Mouse (Mus musculus) embryonic facial prominence, embryonic 10.5 days (tissue): Measurements from ENCODE around the gene Sh3rf3. TPM values are rescaled to one million over a fixed set of nuclear protein-coding genes. Genes with fewer than 3 reads are reported as not detected.

ENCODE experiments used
- DNase-seq: peaks from one replicate; pipeline ENCODE4 v3.0.0-alpha.2; 2017; ENCODE audit warnings: low spot score
- H3K27ac ChIP-seq: fragments of 300-500 bp; sonication (generic); replicated peaks from 2 replicates; pipeline ENCODE4 v1.5.1; 2016; ENCODE audit warnings: mild to moderate bottlenecking
- H3K27me3 ChIP-seq: fragments of 300-500 bp; sonication (generic); replicated peaks from 2 replicates; pipeline ENCODE4 v1.6.1; 2016; ENCODE audit warnings: low read depth, mild to moderate bottlenecking; ENCODE audit not compliant: poor library complexity, severe bottlenecking
- H3K36me3 ChIP-seq: fragments of 300-500 bp; sonication (generic); replicated peaks from 2 replicates; pipeline ENCODE4 v1.6.1; 2016; ENCODE audit warnings: mild to moderate bottlenecking, moderate library complexity
- H3K4me1 ChIP-seq: fragments of 300-500 bp; sonication (generic); 2 replicates; pipeline ENCODE4 v1.6.1; 2016
- H3K4me3 ChIP-seq: fragments of 300-500 bp; sonication (generic); 2 replicates; pipeline ENCODE4 v1.5.1; 2016; ENCODE audit warnings: mild to moderate bottlenecking, moderate library complexity
- H3K9me3 ChIP-seq: fragments of 300-500 bp; sonication (generic); 2 replicates; pipeline ENCODE4 v1.6.1; 2016; ENCODE audit warnings: mild to moderate bottlenecking
- WGBS: fragments of 180-500 bp; shearing (Covaris S2); methylation state at CpG from one replicate; pipeline ENCODE4 v1.1.7; 2016; 5-methylcytosine and 5-hydroxymethylcytosine counted together
- polyA plus RNA-seq: library from polyadenylated mRNA; unstranded; fragments of >200 nt; fragmentation: Nextera tagmentation; extraction: Ambion mirVana; gene quantifications from 2 replicates; pipeline ENCODE4 v1.2.1, GENCODE M21; 2016

The Sh3rf3 gene
- polyA plus RNA-seq, 1 experiment from 2014 or later: 0.39 TPM

- no peaks in the 10 kb centered on the region for H3K27me3 ChIP-seq
- DNase-seq: peak; percentile 48
- 44% methylated on average over 22 of the region's 22 CpGs for WGBS
- H3K9me3 ChIP-seq: no peaks in the 10 kb centered on the region
- H3K36me3 ChIP-seq: no peaks in the 10 kb centered on the region
- peaks cover 20% of the 10 kb centered on the region for H3K4me1 ChIP-seq
- peak overlapping the region; percentile 30 for H3K4me3 ChIP-seq
- H3K27ac ChIP-seq: no peak overlapping the region; the same call in 1 of the 2 replicates
Observed at GRCm38 (mm10) chr10:58932151-58932773, 119.1 kb downstream of the Sh3rf3 start.

- H3K36me3 ChIP-seq: no peaks in the 10 kb centered on the region
- no peaks in the 10 kb centered on the region for H3K27me3 ChIP-seq
- 46% methylated on average over 6 of the region's 6 CpGs for WGBS
- H3K4me1 ChIP-seq: peaks cover 20% of the 10 kb centered on the region
- H3K4me3 ChIP-seq: no peak overlapping the region
- no peak overlapping the region for H3K27ac ChIP-seq
- no peaks in the 10 kb centered on the region for H3K9me3 ChIP-seq
- DNase-seq: no peak
Observed at GRCm38 (mm10) chr10:58935606-58936005, 122.4 kb downstream of the Sh3rf3 start.

DNA sequence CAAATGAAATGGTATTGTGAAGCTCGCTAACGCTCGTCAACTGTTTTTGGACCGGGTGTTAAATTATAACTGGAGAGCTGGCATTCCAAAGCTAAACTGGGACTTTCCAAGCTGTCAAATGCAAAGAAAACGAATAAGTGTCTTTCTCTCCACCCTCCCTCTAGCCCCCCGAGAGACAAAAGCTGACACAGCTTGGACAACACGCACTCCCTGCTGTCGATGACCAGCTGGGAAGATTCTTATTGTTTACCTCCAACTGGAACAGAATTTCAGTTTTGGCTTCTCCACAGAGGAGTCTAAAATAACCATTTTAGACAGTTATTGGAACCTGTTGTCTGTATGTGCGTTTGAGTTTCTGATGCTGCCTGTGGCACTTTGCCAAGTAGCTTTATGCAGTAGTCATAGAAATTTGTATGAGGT lies 123.3 kb downstream of the Sh3rf3 start:
- H3K27ac ChIP-seq: no peak overlapping the region
- no peak for DNase-seq
- 82% methylated on average over 9 of the region's 9 CpGs for WGBS
- H3K4me3 ChIP-seq: no peak overlapping the region
- H3K36me3 ChIP-seq: no peaks in the 10 kb centered on the region
- H3K9me3 ChIP-seq: no peaks in the 10 kb centered on the region
- peaks cover 20% of the 10 kb centered on the region for H3K4me1 ChIP-seq
- H3K27me3 ChIP-seq: no peaks in the 10 kb centered on the region

GRCm38 (mm10) chr10:58937521-58937920 lies 124.4 kb downstream of the Sh3rf3 start:
- Histone ChIP-seq H3K36me3 (no peaks in the 10 kb centered on the region), H3K27me3 (no peaks in the 10 kb centered on the region), H3K4me3 (no peak overlapping the region), H3K27ac (no peak overlapping the region), H3K9me3 (no peaks in the 10 kb centered on the region), H3K4me1 (peaks cover 11% of the 10 kb centered on the region)
- 79% methylated on average over 3 of the region's 3 CpGs for WGBS
- no peak for DNase-seq

DNA sequence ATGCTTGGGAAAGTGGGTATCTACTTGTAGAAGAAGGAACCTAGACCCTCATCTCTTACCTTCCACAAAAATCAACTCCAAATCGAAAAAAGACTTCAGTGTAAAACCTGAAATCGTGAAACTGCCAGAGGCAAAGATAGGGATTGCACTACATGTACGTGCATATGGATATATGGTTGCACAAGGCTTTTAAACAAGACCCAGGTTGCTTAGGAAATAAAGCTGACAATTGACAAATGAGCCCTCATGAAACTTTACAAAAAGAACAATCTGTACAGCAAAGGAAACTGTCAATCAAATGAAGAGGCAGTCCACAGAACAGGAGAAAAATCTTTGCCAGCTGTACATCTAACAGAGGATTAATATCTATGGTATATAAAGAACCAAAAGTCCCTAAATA lies 129.7 kb downstream of the Sh3rf3 start:
- DNase-seq: no peak
- 85% methylated on average over 3 of the region's 3 CpGs for WGBS
- Histone ChIP-seq H3K27ac (no peak overlapping the region), H3K9me3 (no peaks in the 10 kb centered on the region), H3K36me3 (no peaks in the 10 kb centered on the region), H3K4me3 (no peak overlapping the region), H3K4me1 (no peaks in the 10 kb centered on the region), H3K27me3 (peaks cover 3% of the 10 kb centered on the region; the same call in 1 of the 2 replicates)

- Histone ChIP-seq H3K27me3 (peaks cover 3% of the 10 kb centered on the region; the same call in 1 of the 2 replicates), H3K36me3 (no peaks in the 10 kb centered on the region), H3K9me3 (no peaks in the 10 kb centered on the region), H3K4me1 (no peaks in the 10 kb centered on the region), H3K27ac (no peak overlapping the region), H3K4me3 (no peak overlapping the region)
- 83% methylated on average over 9 of the region's 9 CpGs for whole genome bisulfite sequencing
- no peak for DNase-seq
Observed at GRCm38 (mm10) chr10:58943661-58944400, 130.7 kb downstream of the Sh3rf3 start.

DNA sequence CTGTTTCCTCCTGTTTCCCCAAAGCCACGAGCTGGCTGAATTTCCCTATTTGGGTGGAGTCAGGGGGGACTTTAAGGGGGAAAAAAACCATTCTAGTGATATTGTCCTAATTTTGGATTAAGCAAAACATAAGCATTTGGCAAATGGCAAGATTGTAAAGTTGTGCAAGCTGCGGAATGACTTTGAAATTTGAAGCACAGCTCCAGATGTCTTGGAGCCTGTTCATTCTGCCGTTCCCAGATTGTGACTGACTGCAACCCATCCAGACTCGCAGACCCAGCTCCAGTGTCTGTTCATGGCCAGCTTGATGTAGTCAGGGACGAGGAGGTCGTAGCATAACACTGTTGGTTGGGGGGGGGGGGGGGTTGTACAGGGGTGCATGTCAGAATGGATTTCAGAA lies 131.8 kb downstream of the Sh3rf3 start:
- Histone ChIP-seq H3K4me3 (no peak overlapping the region), H3K36me3 (no peaks in the 10 kb centered on the region), H3K27me3 (peaks cover 3% of the 10 kb centered on the region; the same call in 1 of the 2 replicates), H3K4me1 (peaks cover 5% of the 10 kb centered on the region), H3K27ac (no peak overlapping the region), H3K9me3 (no peaks in the 10 kb centered on the region)
- 77% methylated on average over 6 of the region's 6 CpGs for whole genome bisulfite sequencing
- DNase-seq: no peak

- Histone ChIP-seq H3K36me3 (no peaks in the 10 kb centered on the region), H3K4me1 (peaks cover 12% of the 10 kb centered on the region), H3K9me3 (no peaks in the 10 kb centered on the region), H3K27ac (no peak overlapping the region), H3K4me3 (no peak overlapping the region), H3K27me3 (no peaks in the 10 kb centered on the region; the same call in none of the 2 replicates)
- 28% methylated on average over 11 of the region's 11 CpGs for WGBS
- peak; percentile 21 for DNase-seq
Observed at GRCm38 (mm10) chr10:58949770-58950638, 136.8 kb downstream of the Sh3rf3 start.

DNA sequence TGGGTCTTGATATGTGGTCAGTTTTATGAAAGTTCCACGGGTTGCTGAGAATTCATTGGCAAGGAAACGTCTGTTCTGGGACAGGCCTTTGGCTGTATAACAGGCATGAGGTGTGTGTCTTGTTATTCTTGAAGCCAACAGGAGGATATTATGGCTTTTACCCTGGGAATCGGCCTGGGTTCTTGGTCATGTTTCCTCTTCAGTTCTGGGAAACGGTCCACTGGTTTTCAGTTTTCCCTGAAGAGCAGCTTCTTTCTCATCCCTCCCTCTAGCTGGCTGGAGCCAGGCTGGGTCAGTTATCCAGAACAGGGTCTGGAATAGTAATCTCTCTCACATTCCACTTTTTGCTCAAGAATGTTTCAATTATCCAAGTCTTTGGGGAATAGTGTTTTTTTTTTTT lies 147.0 kb downstream of the Sh3rf3 start:
- 80% methylated on average over 4 of the region's 4 CpGs for WGBS

GRCm38 (mm10) chr10:58968236-58968635 lies 155.1 kb downstream of the Sh3rf3 start:
- Histone ChIP-seq H3K4me1 (no peaks in the 10 kb centered on the region), H3K27me3 (no peaks in the 10 kb centered on the region), H3K36me3 (no peaks in the 10 kb centered on the region), H3K4me3 (no peak overlapping the region), H3K9me3 (no peaks in the 10 kb centered on the region), H3K27ac (no peak overlapping the region)
- no peak for DNase-seq
- 84% methylated on average over 4 of the region's 4 CpGs for WGBS

More for the DNA sequence above, 147.0 kb downstream of the Sh3rf3 start:
- no peaks in the 10 kb centered on the region for H3K4me1 ChIP-seq
- no peaks in the 10 kb centered on the region for H3K36me3 ChIP-seq
- no peak overlapping the region for H3K4me3 ChIP-seq
- no peak overlapping the region for H3K27ac ChIP-seq
- H3K9me3 ChIP-seq: 0 out of 2 replicates have a peak, but pooled peaks cover 4% of the 10 kb centered on the region
- DNase-seq: no peak
- H3K27me3 ChIP-seq: no peaks in the 10 kb centered on the region

- H3K36me3 ChIP-seq: no peaks in the 10 kb centered on the region
- H3K4me1 ChIP-seq: no peaks in the 10 kb centered on the region
- no peak for DNase-seq
- no peaks in the 10 kb centered on the region for H3K9me3 ChIP-seq
- no peaks in the 10 kb centered on the region for H3K27me3 ChIP-seq
- no peak overlapping the region for H3K4me3 ChIP-seq
- WGBS: 91% methylated on average over 5 of the region's 5 CpGs
- H3K27ac ChIP-seq: no peak overlapping the region
Observed at GRCm38 (mm10) chr10:58969351-58969750, 156.2 kb downstream of the Sh3rf3 start.

- no peak for DNase-seq
- Histone ChIP-seq H3K4me3 (no peak overlapping the region), H3K4me1 (no peaks in the 10 kb centered on the region), H3K9me3 (no peaks in the 10 kb centered on the region), H3K27me3 (no peaks in the 10 kb centered on the region), H3K36me3 (no peaks in the 10 kb centered on the region), H3K27ac (no peak overlapping the region)
- 98% methylated on average over 1 of the region's 1 CpGs for WGBS
Observed at GRCm38 (mm10) chr10:58972115-58972514, 159.0 kb downstream of the Sh3rf3 start.
